Mouse (Mus musculus): ENCODE results near the gene Olfr323. TPM values are rescaled to one million over a fixed set of nuclear protein-coding genes. Genes with fewer than 3 reads are reported as not detected.

Olfr323 gene
- polyA plus RNA-seq (2012; fragmentation: generic; extraction: Trizol): not detected

- Histone ChIP-seq H3K79me2 (ENCODE audit: control insufficient read depth, insufficient read depth) (no peaks in the 10 kb centered on the region), H3K4me3 (no peak within 1 kb of the TSS), H3K27me3 (ENCODE audit: control insufficient read depth, insufficient read depth, insufficient read length) (no peaks in the 10 kb centered on the region), H3ac (ENCODE audit: control insufficient read depth, insufficient read length) (no peak within 1 kb of the TSS), H3K4me2 (ENCODE audit: low read depth) (no peak within 1 kb of the TSS), H3K36me3 (ENCODE audit: control insufficient read depth, insufficient read depth) (no peaks in the 10 kb centered on the region)
- TF ChIP-seq POLR2A (IDR thresholded peaks at IDR 0.05; ENCODE audit: insufficient read length, low read depth) (no peak), MYOD1 (IDR thresholded peaks at IDR 0.05; ENCODE audit: control insufficient read depth in 1 of 3, insufficient read length in 2 of 3, low read depth in 2 of 3) (no peak), TCF3 (IDR thresholded peaks at IDR 0.05; ENCODE audit: insufficient read length, low read depth) (no peak), SRF (IDR thresholded peaks at IDR 0.05; ENCODE audit: control insufficient read depth, insufficient read length, low read depth) (no peak), E2F4 (IDR thresholded peaks at IDR 0.05; ENCODE audit: insufficient read depth) (no peak), REST (IDR thresholded peaks at IDR 0.05; ENCODE audit: insufficient read depth, insufficient read length) (no peak), CEBPB (IDR thresholded peaks at IDR 0.05; ENCODE audit: insufficient read depth, poor library complexity, severe bottlenecking) (no peak), POLR2AphosphoS2 (IDR thresholded peaks at IDR 0.05; ENCODE audit: insufficient read length, low read depth) (no peak), MAX (IDR thresholded peaks at IDR 0.05; ENCODE audit: low read depth) (no peak), MYOG (IDR thresholded peaks at IDR 0.05; ENCODE audit: control insufficient read depth in 1 of 3, insufficient read depth in 1 of 3, insufficient read length in 2 of 3, low read depth in 2 of 3) (no peak), USF1 (IDR thresholded peaks at IDR 0.05; ENCODE audit: low read depth) (no peak), TCF12 (IDR thresholded peaks at IDR 0.05; ENCODE audit: insufficient read depth, poor library complexity, severe bottlenecking) (no peak)
Observed at GRCm38 (mm10) chr11:58630401-58630800, at the start of gene Olfr323. Olfr323 (minus strand) TSS chr11:58630501.

- no peaks in the 10 kb centered on the region for H3K27me3 ChIP-seq (ENCODE audit: control insufficient read depth, insufficient read depth, insufficient read length)
- TF ChIP-seq SRF (IDR thresholded peaks at IDR 0.05; ENCODE audit: control insufficient read depth, insufficient read length, low read depth): no peak
- no peak for TF ChIP-seq CEBPB (IDR thresholded peaks at IDR 0.05; ENCODE audit: insufficient read depth, poor library complexity, severe bottlenecking)
- no peak for TF ChIP-seq TCF12 (IDR thresholded peaks at IDR 0.05; ENCODE audit: insufficient read depth, poor library complexity, severe bottlenecking)
- TF ChIP-seq POLR2A (IDR thresholded peaks at IDR 0.05; ENCODE audit: insufficient read length, low read depth): no peak
- no peak for TF ChIP-seq TCF3 (IDR thresholded peaks at IDR 0.05; ENCODE audit: insufficient read length, low read depth)
- TF ChIP-seq MYOD1 (IDR thresholded peaks at IDR 0.05; ENCODE audit: control insufficient read depth in 1 of 3, insufficient read length in 2 of 3, low read depth in 2 of 3): no peak
- no peak for TF ChIP-seq REST (IDR thresholded peaks at IDR 0.05; ENCODE audit: insufficient read depth, insufficient read length)
- no peak for TF ChIP-seq MYOG (IDR thresholded peaks at IDR 0.05; ENCODE audit: control insufficient read depth in 1 of 3, insufficient read depth in 1 of 3, insufficient read length in 2 of 3, low read depth in 2 of 3)
- TF ChIP-seq POLR2AphosphoS2 (IDR thresholded peaks at IDR 0.05; ENCODE audit: insufficient read length, low read depth): no peak
- TF ChIP-seq MAX (IDR thresholded peaks at IDR 0.05; ENCODE audit: low read depth): no peak
- TF ChIP-seq E2F4 (IDR thresholded peaks at IDR 0.05; ENCODE audit: insufficient read depth): no peak
- TF ChIP-seq USF1 (IDR thresholded peaks at IDR 0.05; ENCODE audit: low read depth): no peak
- no peaks in the 10 kb centered on the region for H3K36me3 ChIP-seq (ENCODE audit: control insufficient read depth, insufficient read depth)
- H3K4me3 ChIP-seq: no peak overlapping the region
- H3K79me2 ChIP-seq (ENCODE audit: control insufficient read depth, insufficient read depth): no peaks in the 10 kb centered on the region
- H3K4me2 ChIP-seq (ENCODE audit: low read depth): no peak overlapping the region
- no peak overlapping the region for H3ac ChIP-seq (ENCODE audit: control insufficient read depth, insufficient read length)
Observed at GRCm38 (mm10) chr11:58671825-58672224, 41.5 kb upstream of the Olfr323 start.

- TF ChIP-seq TCF12 (IDR thresholded peaks at IDR 0.05; ENCODE audit: insufficient read depth, poor library complexity, severe bottlenecking) (no peak), MAX (IDR thresholded peaks at IDR 0.05; ENCODE audit: low read depth) (no peak), POLR2A (IDR thresholded peaks at IDR 0.05; ENCODE audit: insufficient read length, low read depth) (no peak), MYOG (IDR thresholded peaks at IDR 0.05; ENCODE audit: control insufficient read depth in 1 of 3, insufficient read depth in 1 of 3, insufficient read length in 2 of 3, low read depth in 2 of 3) (no peak), E2F4 (IDR thresholded peaks at IDR 0.05; ENCODE audit: insufficient read depth) (no peak), POLR2AphosphoS2 (IDR thresholded peaks at IDR 0.05; ENCODE audit: insufficient read length, low read depth) (no peak), MYOD1 (IDR thresholded peaks at IDR 0.05; ENCODE audit: control insufficient read depth in 1 of 3, insufficient read length in 2 of 3, low read depth in 2 of 3) (no peak), TCF3 (IDR thresholded peaks at IDR 0.05; ENCODE audit: insufficient read length, low read depth) (no peak), SRF (IDR thresholded peaks at IDR 0.05; ENCODE audit: control insufficient read depth, insufficient read length, low read depth) (no peak), REST (IDR thresholded peaks at IDR 0.05; ENCODE audit: insufficient read depth, insufficient read length) (no peak), CEBPB (IDR thresholded peaks at IDR 0.05; ENCODE audit: insufficient read depth, poor library complexity, severe bottlenecking) (no peak), USF1 (IDR thresholded peaks at IDR 0.05; ENCODE audit: low read depth) (no peak)
- Histone ChIP-seq H3K36me3 (ENCODE audit: control insufficient read depth, insufficient read depth) (no peaks in the 10 kb centered on the region), H3K27me3 (ENCODE audit: control insufficient read depth, insufficient read depth, insufficient read length) (no peaks in the 10 kb centered on the region), H3ac (ENCODE audit: control insufficient read depth, insufficient read length) (no peak overlapping the region), H3K79me2 (ENCODE audit: control insufficient read depth, insufficient read depth) (no peaks in the 10 kb centered on the region), H3K4me3 (no peak overlapping the region), H3K4me2 (ENCODE audit: low read depth) (no peak overlapping the region)
Observed at GRCm38 (mm10) chr11:58669252-58669651, 39.0 kb upstream of the Olfr323 start.

- H3K36me3 ChIP-seq (ENCODE audit: control insufficient read depth, insufficient read depth): no peaks in the 10 kb centered on the region
- H3K4me3 ChIP-seq: no peak within 1 kb of the TSS
- no peak within 1 kb of the TSS for H3K4me2 ChIP-seq (ENCODE audit: low read depth)
Observed at GRCm38 (mm10) chr11:58658596-58658995, 28.3 kb upstream of the Olfr323 start, which contains the start of gene Olfr322. Olfr322 (plus strand) TSS chr11:58658782.

More at GRCm38 (mm10) chr11:58658596-58658995, 28.3 kb upstream of the Olfr323 start, which contains the start of gene Olfr322:
- H3ac ChIP-seq (ENCODE audit: control insufficient read depth, insufficient read length): no peak within 1 kb of the TSS
- no peaks in the 10 kb centered on the region for H3K27me3 ChIP-seq (ENCODE audit: control insufficient read depth, insufficient read depth, insufficient read length)
- no peaks in the 10 kb centered on the region for H3K79me2 ChIP-seq (ENCODE audit: control insufficient read depth, insufficient read depth)
- TF ChIP-seq TCF3 (IDR thresholded peaks at IDR 0.05; ENCODE audit: insufficient read length, low read depth) (no peak), REST (IDR thresholded peaks at IDR 0.05; ENCODE audit: insufficient read depth, insufficient read length) (no peak), MYOG (IDR thresholded peaks at IDR 0.05; ENCODE audit: control insufficient read depth in 1 of 3, insufficient read depth in 1 of 3, insufficient read length in 2 of 3, low read depth in 2 of 3) (no peak), USF1 (IDR thresholded peaks at IDR 0.05; ENCODE audit: low read depth) (no peak), CEBPB (IDR thresholded peaks at IDR 0.05; ENCODE audit: insufficient read depth, poor library complexity, severe bottlenecking) (no peak), E2F4 (IDR thresholded peaks at IDR 0.05; ENCODE audit: insufficient read depth) (no peak), POLR2A (IDR thresholded peaks at IDR 0.05; ENCODE audit: insufficient read length, low read depth) (no peak)

Data from myocyte (in vitro differentiated cells).